Mouse (Mus musculus) hindbrain, embryonic 15.5 days (tissue): Measurements from ENCODE around the gene Ppp1r16b. TPM values are rescaled to one million over a fixed set of nuclear protein-coding genes. Genes with fewer than 3 reads are reported as not detected.
A peak's percentile ranks its signal among the peaks of the same experiment; 100 is the strongest.

Experiments
- ATAC-seq: fragments of 200-750 bp; cut with Nextera tagmentation; 2 replicates; pipeline ENCODE4 v1.8.0; 2017; ENCODE audit warnings: low read depth, moderate number of reproducible peaks, moderate TSS enrichment; ENCODE audit not compliant: low FRiP score
- H3K27ac ChIP-seq: fragments of 300-500 bp; sonication (generic); replicated peaks from 2 replicates; pipeline ENCODE4 v1.5.1; 2015; ENCODE audit warnings: mild to moderate bottlenecking, inconsistent platforms
- H3K27me3 ChIP-seq: fragments of 300-500 bp; sonication (generic); 2 replicates; pipeline ENCODE4 v1.6.1; 2015; ENCODE audit warnings: control low read depth, inconsistent platforms
- H3K36me3 ChIP-seq: fragments of 300-500 bp; sonication (generic); 2 replicates; pipeline ENCODE4 v1.6.1; 2015; ENCODE audit warnings: control low read depth, inconsistent platforms
- H3K4me1 ChIP-seq: fragments of 300-500 bp; sonication (generic); replicated peaks from 2 replicates; pipeline ENCODE4 v1.6.1; 2015; ENCODE audit warnings: control low read depth, inconsistent platforms
- H3K4me2 ChIP-seq: fragments of 300-500 bp; sonication (generic); 2 replicates; pipeline ENCODE4 v1.6.1; 2015; ENCODE audit warnings: moderate library complexity, mild to moderate bottlenecking, inconsistent platforms
- H3K4me3 ChIP-seq: fragments of 300-500 bp; sonication (generic); 2 replicates; pipeline ENCODE4 v1.5.1; 2015; ENCODE audit warnings: mild to moderate bottlenecking, inconsistent platforms
- H3K9ac ChIP-seq: fragments of 300-500 bp; sonication (generic); 2 replicates; pipeline ENCODE4 v1.6.1; 2015; ENCODE audit warnings: inconsistent platforms
- H3K9me3 ChIP-seq: fragments of 300-500 bp; sonication (generic); 2 replicates; pipeline ENCODE4 v1.6.1; 2016; ENCODE audit warnings: control low read depth, inconsistent platforms
- WGBS: fragments of 180-500 bp; shearing (Covaris S2); methylation state at CpG from one replicate; pipeline ENCODE4 v1.1.7; 2015; 5-methylcytosine and 5-hydroxymethylcytosine counted together
- polyA plus RNA-seq: library from polyadenylated mRNA; unstranded; fragments of >200 nt; fragmentation: Nextera tagmentation; extraction: Ambion mirVana; gene quantifications from 2 replicates; pipeline ENCODE4 v1.2.1, GENCODE M21; 2015

Ppp1r16b gene
- polyA plus RNA-seq, 1 experiment from 2014 or later: 23.4 TPM

- H3K4me2 ChIP-seq: no peak overlapping the region
- peaks cover 3% of the 10 kb centered on the region; the same call in 1 of the 2 replicates for H3K36me3 ChIP-seq
- 75% methylated on average over 9 of the region's 9 CpGs for WGBS
- no peaks in the 10 kb centered on the region for H3K27me3 ChIP-seq
- no peak overlapping the region for H3K9ac ChIP-seq
- no peak overlapping the region for H3K27ac ChIP-seq
- no peaks in the 10 kb centered on the region for H3K9me3 ChIP-seq
- ATAC-seq: no peak
- no peak overlapping the region for H3K4me3 ChIP-seq
- no peaks in the 10 kb centered on the region for H3K4me1 ChIP-seq
Measured at GRCm38 (mm10) chr2:158749366-158749765, 84.2 kb downstream of the Ppp1r16b start.

DNA sequence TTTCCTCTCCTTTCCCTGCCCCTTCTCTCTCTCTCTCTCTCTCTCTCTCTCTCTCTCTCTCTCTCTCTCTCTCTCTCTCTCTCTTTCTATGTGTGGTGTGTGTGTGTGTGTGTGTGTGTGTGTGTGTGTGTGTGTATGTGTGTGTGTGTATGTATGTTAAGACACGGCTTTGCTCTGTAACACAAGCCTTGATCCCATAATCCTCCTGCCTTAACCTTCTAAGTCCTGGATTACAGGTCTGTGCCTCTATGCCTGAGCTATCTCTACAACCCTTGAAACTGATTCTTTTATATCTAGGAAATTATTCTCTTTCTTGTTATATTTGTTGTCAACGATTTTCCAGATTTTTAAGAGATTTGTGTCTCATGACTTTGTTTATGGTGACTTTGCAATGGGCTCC, 95.0 kb downstream of the Ppp1r16b start:
- Histone ChIP-seq H3K36me3 (peaks cover 4% of the 10 kb centered on the region; the same call in 1 of the 2 replicates), H3K4me1 (no peaks in the 10 kb centered on the region), H3K9ac (no peak overlapping the region), H3K4me3 (no peak overlapping the region), H3K4me2 (no peak overlapping the region), H3K9me3 (no peaks in the 10 kb centered on the region), H3K27me3 (no peaks in the 10 kb centered on the region), H3K27ac (no peak overlapping the region)
- no peak for ATAC-seq
- 91% methylated on average over 2 of the region's 2 CpGs for WGBS

DNA sequence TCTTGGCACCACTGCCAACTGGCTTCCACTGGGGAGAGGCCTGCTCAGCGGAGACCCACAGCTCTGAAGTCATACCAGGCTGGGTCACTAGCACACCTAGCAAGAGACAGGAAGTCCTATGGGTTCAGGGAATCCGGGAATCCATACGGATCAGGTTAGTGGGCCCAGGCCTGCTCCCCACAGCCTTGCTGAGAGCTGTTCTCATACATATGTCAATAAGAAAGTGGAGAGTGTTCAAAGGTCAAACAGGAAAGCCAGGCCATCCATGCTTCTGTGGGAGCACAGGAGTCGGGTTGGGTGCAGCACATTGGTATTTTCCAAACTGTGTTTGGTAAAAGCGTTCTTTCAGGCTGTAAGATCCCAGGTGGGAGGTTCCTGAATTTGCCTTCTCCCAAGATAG, 97.1 kb downstream of the Ppp1r16b start:
- no peak for ATAC-seq
- Histone ChIP-seq H3K9me3 (no peaks in the 10 kb centered on the region), H3K36me3 (peaks cover 4% of the 10 kb centered on the region; the same call in 1 of the 2 replicates), H3K4me2 (no peak overlapping the region), H3K4me1 (peaks cover 2% of the 10 kb centered on the region), H3K9ac (no peak overlapping the region), H3K27ac (no peak overlapping the region), H3K27me3 (no peaks in the 10 kb centered on the region), H3K4me3 (no peak overlapping the region)
- 88% methylated on average over 5 of the region's 5 CpGs for WGBS

- H3K4me3 ChIP-seq: peak within 1 kb of the TSS; percentile 52
- no peaks in the 10 kb centered on the region for H3K9me3 ChIP-seq
- peaks cover 40% of the 10 kb centered on the region for H3K4me1 ChIP-seq
- under 1% methylated on average over 48 of the region's 48 CpGs for WGBS
- no peaks in the 10 kb centered on the region for H3K27me3 ChIP-seq
- H3K36me3 ChIP-seq: no peaks in the 10 kb centered on the region
- peak; percentile 99 for ATAC-seq
- peak within 1 kb of the TSS; percentile 36 for H3K9ac ChIP-seq
- no peak within 1 kb of the TSS for H3K27ac ChIP-seq
- peak within 1 kb of the TSS; percentile 98 for H3K4me2 ChIP-seq
Measured at GRCm38 (mm10) chr2:158767742-158768339, 102.6 kb downstream of the Ppp1r16b start, which contains the start of gene Fam83d. Gene Fam83d, plus strand, starts transcription at chr2:158768093.

DNA sequence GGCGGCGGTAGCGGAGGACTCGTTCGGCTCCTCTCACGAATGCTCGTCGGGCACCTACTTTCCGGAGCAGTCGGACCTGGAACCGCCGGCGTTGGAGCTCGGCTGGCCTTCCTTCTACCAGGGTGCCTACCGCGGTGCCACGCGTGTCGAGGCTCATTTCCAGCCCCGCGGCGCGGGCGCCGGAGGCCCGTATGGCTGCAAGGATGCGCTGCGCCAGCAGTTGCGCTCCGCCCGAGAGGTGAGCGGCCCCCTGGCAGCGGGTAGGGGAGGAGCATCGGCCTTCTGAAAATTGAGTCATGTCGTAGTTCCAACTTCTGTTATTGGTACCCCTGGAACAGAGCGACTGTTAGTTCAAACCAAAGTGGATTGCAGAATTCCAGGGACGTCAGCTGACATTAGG, 103.2 kb downstream of the Ppp1r16b start:
- Histone ChIP-seq H3K4me3 (peak overlapping the region; percentile 52), H3K27me3 (no peaks in the 10 kb centered on the region), H3K27ac (no peak overlapping the region), H3K36me3 (no peaks in the 10 kb centered on the region), H3K4me2 (peak overlapping the region; percentile 98), H3K9me3 (no peaks in the 10 kb centered on the region), H3K4me1 (peaks cover 40% of the 10 kb centered on the region), H3K9ac (peak overlapping the region; percentile 36)
- 0% methylated on average over 36 of the region's 37 CpGs for WGBS
- ATAC-seq: no peak

GRCm38 (mm10) chr2:158768771-158769170, 103.6 kb downstream of the Ppp1r16b start:
- Histone ChIP-seq H3K9me3 (no peaks in the 10 kb centered on the region), H3K27ac (no peak overlapping the region), H3K36me3 (no peaks in the 10 kb centered on the region), H3K9ac (0 out of 2 replicates have a peak overlapping the region, but pooled peaks have one; percentile 36), H3K4me2 (peak overlapping the region; percentile 98), H3K4me3 (peak overlapping the region; percentile 52), H3K4me1 (peaks cover 40% of the 10 kb centered on the region), H3K27me3 (no peaks in the 10 kb centered on the region)
- no peak for ATAC-seq
- WGBS: 4% methylated on average over 5 of the region's 5 CpGs

- Histone ChIP-seq H3K4me1 (peaks cover 40% of the 10 kb centered on the region), H3K27me3 (no peaks in the 10 kb centered on the region), H3K9ac (no peak overlapping the region), H3K9me3 (no peaks in the 10 kb centered on the region), H3K27ac (no peak overlapping the region), H3K4me3 (peak overlapping the region; percentile 52; the same call in 1 of the 2 replicates), H3K36me3 (no peaks in the 10 kb centered on the region), H3K4me2 (peak overlapping the region; percentile 98)
- no peak for ATAC-seq
- WGBS: 32% methylated on average over 13 of the region's 13 CpGs
Measured at GRCm38 (mm10) chr2:158770126-158770757, 105.0 kb downstream of the Ppp1r16b start.

GRCm38 (mm10) chr2:158771066-158771763, 106.0 kb downstream of the Ppp1r16b start:
- Histone ChIP-seq H3K4me3 (no peak overlapping the region), H3K27me3 (no peaks in the 10 kb centered on the region), H3K9ac (no peak overlapping the region), H3K27ac (no peak overlapping the region), H3K9me3 (no peaks in the 10 kb centered on the region), H3K4me1 (peaks cover 40% of the 10 kb centered on the region), H3K4me2 (peak overlapping the region; percentile 98; the same call in 1 of the 2 replicates), H3K36me3 (no peaks in the 10 kb centered on the region)
- ATAC-seq: no peak
- WGBS: 54% methylated on average over 11 of the region's 11 CpGs

GRCm38 (mm10) chr2:158772808-158773207, 107.6 kb downstream of the Ppp1r16b start:
- H3K4me3 ChIP-seq: no peak overlapping the region
- peaks cover 43% of the 10 kb centered on the region for H3K4me1 ChIP-seq
- no peak overlapping the region for H3K27ac ChIP-seq
- no peaks in the 10 kb centered on the region for H3K9me3 ChIP-seq
- H3K4me2 ChIP-seq: no peak overlapping the region
- 86% methylated on average over 13 of the region's 13 CpGs for WGBS
- no peak for ATAC-seq
- H3K27me3 ChIP-seq: no peaks in the 10 kb centered on the region
- no peaks in the 10 kb centered on the region for H3K36me3 ChIP-seq
- no peak overlapping the region for H3K9ac ChIP-seq

- no peak for ATAC-seq
- Histone ChIP-seq H3K27ac (no peak overlapping the region), H3K27me3 (no peaks in the 10 kb centered on the region), H3K4me2 (no peak overlapping the region), H3K4me1 (peaks cover 29% of the 10 kb centered on the region), H3K4me3 (no peak overlapping the region), H3K36me3 (no peaks in the 10 kb centered on the region), H3K9me3 (no peaks in the 10 kb centered on the region), H3K9ac (no peak overlapping the region)
- WGBS: 85% methylated on average over 8 of the region's 8 CpGs
Measured at GRCm38 (mm10) chr2:158774886-158775285, 109.7 kb downstream of the Ppp1r16b start.

- H3K27ac ChIP-seq: no peak overlapping the region
- H3K36me3 ChIP-seq: no peaks in the 10 kb centered on the region
- peaks cover 12% of the 10 kb centered on the region; the same call in 1 of the 2 replicates for H3K4me1 ChIP-seq
- no peaks in the 10 kb centered on the region for H3K9me3 ChIP-seq
- H3K9ac ChIP-seq: no peak overlapping the region
- WGBS: 89% methylated on average over 4 of the region's 4 CpGs
- ATAC-seq: no peak
- H3K4me3 ChIP-seq: no peak overlapping the region
- no peak overlapping the region for H3K4me2 ChIP-seq
- no peaks in the 10 kb centered on the region for H3K27me3 ChIP-seq
Measured at GRCm38 (mm10) chr2:158776716-158777115, 111.5 kb downstream of the Ppp1r16b start.

GRCm38 (mm10) chr2:158777490-158777889, 112.3 kb downstream of the Ppp1r16b start:
- peaks cover 12% of the 10 kb centered on the region; the same call in 1 of the 2 replicates for H3K4me1 ChIP-seq
- 59% methylated on average over 6 of the region's 6 CpGs for WGBS
- no peak for ATAC-seq
- H3K27me3 ChIP-seq: no peaks in the 10 kb centered on the region
- no peak overlapping the region for H3K27ac ChIP-seq
- H3K9ac ChIP-seq: no peak overlapping the region
- no peak overlapping the region for H3K4me3 ChIP-seq
- no peaks in the 10 kb centered on the region for H3K9me3 ChIP-seq
- no peaks in the 10 kb centered on the region for H3K36me3 ChIP-seq
- H3K4me2 ChIP-seq: no peak overlapping the region
